Mouse (Mus musculus) megakaryocyte progenitor cell, adult 5-6 weeks (primary cell): Measurements from ENCODE around the gene Pla2g16. TPM values are rescaled to one million over a fixed set of nuclear protein-coding genes. Genes with fewer than 3 reads are reported as not detected.

Source experiments
- ATAC-seq: replicated peaks from 2 replicates; pipeline ENCODE4 v1.8.0; 2016; ENCODE audit warnings: mild to moderate bottlenecking, moderate TSS enrichment, inconsistent platforms; ENCODE audit not compliant: poor library complexity
- total RNA-seq, 2 experiments: library from RNA; stranded (forward) in 1 of 2; stranded (reverse) in 1 of 2; fragments of 157-497, 149-512 nt in 1 of 2; fragments of 200-1000 nt in 1 of 2; gene quantifications; 2 replicates each; pipeline versions ENCODE4 v1.2.3 to v1.2.4; 2015 to 2017

The Pla2g16 gene
- total RNA-seq, 2 experiments from 2014 or later, result 8.1 to 11.1 TPM

GRCm38 (mm10) chr19:7607690-7608201 lies 50.5 kb downstream of the Pla2g16 start:
- no peak for ATAC-seq

- peak; percentile 58 for ATAC-seq
Measured at GRCm38 (mm10) chr19:7611942-7612757, 54.9 kb downstream of the Pla2g16 start, which contains the start of gene Hrasls5. Hrasls5 (plus strand) TSS chr19:7612541.

- ATAC-seq, result no peak
Measured at GRCm38 (mm10) chr19:7613151-7613550, 55.9 kb downstream of the Pla2g16 start.

- no peak for ATAC-seq
Measured at GRCm38 (mm10) chr19:7616231-7616930, 59.1 kb downstream of the Pla2g16 start.

- no peak for ATAC-seq
Measured at GRCm38 (mm10) chr19:7617085-7617484, 59.8 kb downstream of the Pla2g16 start.

- ATAC-seq, result peak; percentile 65
Measured at GRCm38 (mm10) chr19:7617696-7618095, 60.4 kb downstream of the Pla2g16 start.

- no peak for ATAC-seq
Measured at GRCm38 (mm10) chr19:7633021-7633420, 75.8 kb downstream of the Pla2g16 start.

- ATAC-seq, result no peak
Measured at GRCm38 (mm10) chr19:7633786-7634185, 76.5 kb downstream of the Pla2g16 start.

Other genes starting within 250 kb of the Pla2g16 start
- 63.8 and 70.0 TPM in 2 replicates for gene Mark2, start 215.6 kb upstream of the Pla2g16 start, total RNA-seq (2015)
- gene Mark2, start 215.6 kb upstream of the Pla2g16 start, total RNA-seq (2017), result 23.3 and 24.8 TPM in 2 replicates
- gene Spindoc, start 174.5 kb upstream of the Pla2g16 start, total RNA-seq (2015), result 7.6 and 8.1 TPM in 2 replicates
- 2.6 and 3.6 TPM in 2 replicates for gene Spindoc, start 174.5 kb upstream of the Pla2g16 start, total RNA-seq (2017)
- 1.5 and 2.3 TPM in 2 replicates for gene 2700081O15Rik, start 139.8 kb upstream of the Pla2g16 start, total RNA-seq (2015)
- 1.4 and 3.2 TPM in 2 replicates for gene 2700081O15Rik, start 139.8 kb upstream of the Pla2g16 start, total RNA-seq (2017)
- 281 and 296 TPM in 2 replicates for gene Rtn3, start 74.2 kb upstream of the Pla2g16 start, total RNA-seq (2015)
- gene Rtn3, start 74.2 kb upstream of the Pla2g16 start, total RNA-seq (2017), result 85.5 and 97.7 TPM in 2 replicates
- 45.3 and 45.7 TPM in 2 replicates for gene Atl3, start 63.4 kb upstream of the Pla2g16 start, total RNA-seq (2015)
- 51.2 and 59.5 TPM in 2 replicates for gene Atl3, start 63.4 kb upstream of the Pla2g16 start, total RNA-seq (2017)
- not detected in 2 replicates for gene Lgals12, start 49.7 kb downstream of the Pla2g16 start, total RNA-seq (2015)
- gene Lgals12, start 49.7 kb downstream of the Pla2g16 start, total RNA-seq (2017), result not detected in 2 replicates
- gene Hrasls5, start 55.1 kb downstream of the Pla2g16 start, total RNA-seq (2015), result not detected in 2 replicates
- not detected in 2 replicates for gene Hrasls5, start 55.1 kb downstream of the Pla2g16 start, total RNA-seq (2017)
- not detected in 2 replicates for gene Slc22a19, start 153.9 kb downstream of the Pla2g16 start, total RNA-seq (2015)
- not detected in 2 replicates for gene Slc22a19, start 153.9 kb downstream of the Pla2g16 start, total RNA-seq (2017)
- not detected in 2 replicates for gene Slc22a26, start 245.2 kb downstream of the Pla2g16 start, total RNA-seq (2015)
- gene Slc22a26, start 245.2 kb downstream of the Pla2g16 start, total RNA-seq (2017), result not detected in 2 replicates